Mouse (Mus musculus) embryonic facial prominence, embryonic 14.5 days (tissue): ENCODE measurements around the gene Gm3238. TPM values are rescaled to one million over a fixed set of nuclear protein-coding genes. Genes with fewer than 3 reads are reported as not detected.
"Not testable (repeated sequence)": the region's sequence is repeated elsewhere in the genome, so short reads cannot be mapped to it uniquely, and the experiment has no call there.

Source experiments
- ATAC-seq: fragments of 200-750 bp; cut with Nextera tagmentation; 2 replicates; pipeline ENCODE4 v1.8.0; 2017; ENCODE audit warnings: low read depth, moderate number of reproducible peaks, moderate TSS enrichment
- DNase-seq: peaks from one replicate; pipeline ENCODE4 v3.0.0-alpha.2; 2015; ENCODE audit warnings: low spot score
- H3K27ac ChIP-seq: fragments of 300-500 bp; sonication (generic); replicated peaks from 2 replicates; pipeline ENCODE4 v1.5.1; 2014; ENCODE audit warnings: low read depth, mild to moderate bottlenecking, low read length, moderate library complexity
- H3K27me3 ChIP-seq: fragments of 300-500 bp; sonication (generic); replicated peaks from 2 replicates; pipeline ENCODE4 v1.6.1; 2014; ENCODE audit warnings: low read length; ENCODE audit not compliant: control insufficient read depth, insufficient read depth
- H3K36me3 ChIP-seq: fragments of 300-500 bp; sonication (generic); 2 replicates; pipeline ENCODE4 v1.6.1; 2014; ENCODE audit warnings: low read length, mixed read lengths; ENCODE audit not compliant: control insufficient read depth, insufficient read depth
- H3K4me1 ChIP-seq: fragments of 300-500 bp; sonication (generic); 2 replicates; pipeline ENCODE4 v1.6.1; 2014; ENCODE audit warnings: antibody characterized with exemption, low read length; ENCODE audit not compliant: control insufficient read depth, insufficient read depth
- H3K4me2 ChIP-seq: fragments of 300-500 bp; sonication (generic); 2 replicates; pipeline ENCODE4 v1.6.1; 2014; ENCODE audit warnings: low read depth, mild to moderate bottlenecking, low read length, moderate library complexity, mixed read lengths
- H3K4me3 ChIP-seq: fragments of 300-500 bp; sonication (generic); 2 replicates; pipeline ENCODE4 v1.5.1; 2014; ENCODE audit warnings: low read depth, mild to moderate bottlenecking, low read length
- H3K9ac ChIP-seq: fragments of 300-500 bp; sonication (generic); 2 replicates; pipeline ENCODE4 v1.6.1; 2014; ENCODE audit warnings: low read depth, mild to moderate bottlenecking, low read length, moderate library complexity, mixed read lengths
- H3K9me3 ChIP-seq: fragments of 300-500 bp; sonication (generic); 2 replicates; pipeline ENCODE4 v1.6.1; 2016; ENCODE audit warnings: low read length; ENCODE audit not compliant: control insufficient read depth
- WGBS: fragments of 180-500 bp; shearing (Covaris S2); extraction: QIAGEN DNeasy Blood & Tissue Kit; methylation state at CpG from one replicate; pipeline ENCODE4 v1.1.7; 2014; 5-methylcytosine and 5-hydroxymethylcytosine counted together
- polyA plus RNA-seq: library from polyadenylated mRNA; unstranded; fragments of >200 nt; fragmentation: Nextera tagmentation; extraction: Ambion mirVana; gene quantifications from 2 replicates; pipeline ENCODE4 v1.2.1, GENCODE M21; 2014

Gene Gm3238
- polyA plus RNA-seq, 1 experiment from 2014 or later, result not detected

DNA sequence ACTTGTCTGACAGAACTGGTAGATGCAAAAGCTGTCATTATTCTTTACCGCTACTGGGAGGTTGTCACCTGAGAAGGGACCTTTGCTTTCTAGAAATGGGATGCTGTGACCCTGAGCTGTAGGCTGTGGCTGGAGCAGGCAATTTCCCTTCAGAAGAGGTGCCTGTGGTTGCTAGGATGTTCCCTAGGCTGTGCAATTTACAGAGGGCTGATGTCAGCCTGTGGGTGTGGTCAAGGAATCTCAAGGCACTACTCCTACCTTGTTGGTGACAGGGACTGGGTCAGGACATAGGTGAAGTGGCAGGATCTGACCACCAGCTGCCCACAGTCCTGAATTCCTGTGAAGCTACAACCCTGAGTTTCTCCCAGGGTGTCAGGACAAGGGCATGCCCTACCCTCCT is 1.4 kb downstream of the Gm3238 start:
- no peaks in the 10 kb centered on the region for H3K36me3 ChIP-seq
- H3K4me3 ChIP-seq, result no peak overlapping the region
- DNase-seq, result no peak
- H3K27ac ChIP-seq, result no peak overlapping the region
- no peak overlapping the region for H3K9ac ChIP-seq
- 61% methylated on average over 1 of the region's 1 CpGs for WGBS
- ATAC-seq, result no peak
- no peaks in the 10 kb centered on the region for H3K27me3 ChIP-seq
- no peak overlapping the region for H3K4me2 ChIP-seq
- H3K9me3 ChIP-seq, result no peaks in the 10 kb centered on the region
- H3K4me1 ChIP-seq, result no peaks in the 10 kb centered on the region

DNA sequence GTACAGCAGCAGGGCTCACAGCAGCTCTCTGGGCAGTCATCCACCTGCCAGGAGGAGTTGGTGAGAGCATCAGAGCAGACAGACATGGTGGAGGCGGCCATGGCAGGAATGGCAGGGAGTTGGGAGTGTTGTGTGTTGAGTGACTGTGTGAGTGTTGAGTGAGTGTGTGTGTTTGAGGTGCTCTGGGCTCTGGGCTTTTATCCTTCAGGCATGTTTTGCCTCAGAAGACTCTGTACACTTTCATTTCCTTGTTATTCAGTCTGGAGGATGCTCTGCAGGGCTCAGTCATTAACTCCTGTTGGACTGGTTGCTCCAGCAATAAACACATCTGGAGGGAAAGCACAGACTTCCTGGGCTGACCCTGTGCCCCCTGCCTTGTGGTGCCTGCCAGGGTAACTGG is 11.5 kb downstream of the Gm3238 start, which contains the start of gene Gm3233:
Gene Gm3233 (minus strand): TSS at position 101 of the 400 bp plus-strand sequence.
- WGBS, result no CpG with 5 or more reads among the region's 1 CpGs
- ATAC-seq, H3K27me3 ChIP-seq: not testable (repeated sequence)

DNA sequence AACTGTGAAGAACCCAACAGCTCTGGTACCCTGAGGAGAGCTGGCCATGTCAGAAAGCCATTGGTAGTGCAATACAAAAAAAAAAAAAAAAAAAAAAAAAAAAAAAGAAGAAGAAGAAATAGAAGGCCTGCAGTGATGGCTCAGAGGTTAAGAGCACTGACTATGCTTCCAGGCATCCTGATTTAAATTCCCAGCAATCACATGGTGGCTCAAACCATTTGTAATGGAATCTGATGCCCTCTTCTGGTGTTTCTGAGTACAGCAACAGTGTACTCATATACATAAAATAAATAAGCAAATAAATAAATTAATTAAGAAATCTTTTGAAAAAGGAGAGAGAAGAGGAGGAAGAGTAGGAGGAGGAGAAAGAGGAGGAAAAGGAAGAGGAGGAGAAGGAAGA is 17.7 kb downstream of the Gm3238 start:
- Histone ChIP-seq H3K9ac (no peak overlapping the region), H3K4me3 (no peak overlapping the region), H3K27ac (no peak overlapping the region), H3K27me3 (no peaks in the 10 kb centered on the region), H3K9me3 (no peaks in the 10 kb centered on the region), H3K36me3 (no peaks in the 10 kb centered on the region), H3K4me1 (no peaks in the 10 kb centered on the region), H3K4me2 (no peak overlapping the region)
- DNase-seq (no peak), ATAC-seq (no peak)

More for the DNA sequence above, 11.5 kb downstream of the Gm3238 start, which contains the start of gene Gm3233:
- H3K27ac ChIP-seq, H3K36me3 ChIP-seq, DNase-seq, H3K9me3 ChIP-seq, H3K4me2 ChIP-seq, H3K4me1 ChIP-seq, H3K9ac ChIP-seq, H3K4me3 ChIP-seq: not testable (repeated sequence)

GRCm38 (mm10) chr10:77752312-77752711 is 18.8 kb downstream of the Gm3238 start:
- H3K4me2 ChIP-seq, H3K27me3 ChIP-seq: not testable (repeated sequence)

DNA sequence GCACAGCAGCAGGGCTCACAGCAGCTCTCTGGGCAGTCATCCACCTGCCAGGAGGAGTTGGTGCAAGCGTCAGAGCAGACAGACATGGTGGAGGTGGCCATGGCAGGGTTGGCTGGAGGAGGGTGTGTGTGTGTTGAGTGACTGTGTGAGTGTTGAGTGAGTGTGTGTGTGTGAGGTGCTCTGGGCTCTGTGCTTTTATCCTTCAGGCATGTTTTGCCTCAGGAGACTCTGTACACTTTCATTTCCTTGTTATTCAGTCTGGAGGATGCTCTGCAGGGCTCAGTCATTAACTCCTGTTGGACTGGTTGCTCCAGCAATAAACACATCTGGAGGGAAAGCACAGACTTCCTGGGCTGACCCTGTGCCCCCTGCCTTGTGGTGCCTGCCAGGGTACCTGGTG is 19.9 kb downstream of the Gm3238 start, which contains the start of gene Gm9736:
Gene Gm9736 (minus strand): TSS at position 101 of the 400 bp plus-strand sequence.
- not testable (repeated sequence) for H3K27me3 ChIP-seq, H3K36me3 ChIP-seq, H3K4me3 ChIP-seq, H3K9ac ChIP-seq, DNase-seq, H3K9me3 ChIP-seq, H3K4me1 ChIP-seq, H3K27ac ChIP-seq, H3K4me2 ChIP-seq, ATAC-seq
- WGBS, result 60% methylated on average over 1 of the region's 1 CpGs

More at GRCm38 (mm10) chr10:77752312-77752711, 18.8 kb downstream of the Gm3238 start:
- ATAC-seq, H3K9me3 ChIP-seq, H3K4me1 ChIP-seq, H3K27ac ChIP-seq, H3K9ac ChIP-seq, H3K36me3 ChIP-seq, H3K4me3 ChIP-seq, DNase-seq: not testable (repeated sequence)
- 63% methylated on average over 3 of the region's 3 CpGs for WGBS

DNA sequence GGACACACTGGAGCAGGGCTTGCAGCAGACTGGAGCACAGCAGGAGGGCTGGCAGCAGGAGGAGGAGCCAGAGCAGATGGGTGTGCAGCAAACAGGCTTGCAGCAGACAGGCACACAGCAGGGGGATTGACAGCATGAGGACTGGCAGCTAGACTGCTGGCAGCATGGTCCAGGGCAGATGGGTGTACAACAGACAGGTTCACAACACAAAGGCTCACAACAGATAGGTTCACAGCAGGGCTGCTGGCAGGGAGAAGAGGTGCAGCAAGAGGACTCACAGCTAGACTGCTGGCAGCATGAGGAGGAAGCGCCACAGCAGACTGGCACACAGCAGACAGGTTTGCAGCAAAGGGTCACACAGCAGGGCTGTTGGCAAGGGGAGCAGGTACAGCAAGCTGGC is 20.4 kb downstream of the Gm3238 start:
- H3K9me3 ChIP-seq, ATAC-seq: not testable (repeated sequence)
- WGBS, result 93% methylated on average over 1 of the region's 1 CpGs

GRCm38 (mm10) chr10:77741924-77742688 is 29.0 kb downstream of the Gm3238 start, which contains the start of gene Gm18596:
TSS of gene Gm18596 (minus strand) at chr10:77742638.
- H3K4me3 ChIP-seq, H3K36me3 ChIP-seq, DNase-seq, H3K27me3 ChIP-seq, H3K27ac ChIP-seq, H3K9ac ChIP-seq, H3K4me1 ChIP-seq, ATAC-seq, H3K4me2 ChIP-seq, H3K9me3 ChIP-seq: not testable (repeated sequence)
- 57% methylated on average over 3 of the region's 5 CpGs for WGBS

More for the DNA sequence above, 20.4 kb downstream of the Gm3238 start:
- not testable (repeated sequence) for H3K27ac ChIP-seq, H3K4me1 ChIP-seq, H3K27me3 ChIP-seq, DNase-seq, H3K4me3 ChIP-seq, H3K9ac ChIP-seq, H3K36me3 ChIP-seq, H3K4me2 ChIP-seq

DNA sequence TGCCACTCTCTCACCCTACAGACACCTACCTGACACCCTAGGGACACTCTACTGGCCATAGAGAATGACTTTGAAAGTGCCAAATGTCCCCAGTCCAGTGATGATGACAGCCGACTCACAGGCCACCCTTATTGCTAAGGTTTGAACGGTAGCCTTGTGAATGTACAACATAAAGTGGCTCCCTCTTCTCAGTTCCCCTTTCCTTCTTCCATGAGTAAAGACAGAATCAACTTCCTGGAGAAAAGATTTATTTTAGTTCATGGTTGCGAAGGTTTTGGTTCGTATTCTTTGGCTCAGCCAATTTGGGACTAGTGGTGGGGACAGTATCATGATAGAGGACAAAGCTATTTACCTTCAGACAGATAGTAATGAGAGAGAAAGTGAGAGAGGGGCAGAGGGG is 32.2 kb downstream of the Gm3238 start:
- Histone ChIP-seq H3K9ac (no peak overlapping the region), H3K4me3 (no peak overlapping the region), H3K27ac (no peak overlapping the region), H3K27me3 (no peaks in the 10 kb centered on the region), H3K4me1 (no peaks in the 10 kb centered on the region), H3K9me3 (peaks cover 9% of the 10 kb centered on the region), H3K4me2 (no peak overlapping the region), H3K36me3 (no peaks in the 10 kb centered on the region)
- ATAC-seq, result no peak
- DNase-seq, result no peak
- WGBS, result 87% methylated on average over 4 of the region's 4 CpGs

DNA sequence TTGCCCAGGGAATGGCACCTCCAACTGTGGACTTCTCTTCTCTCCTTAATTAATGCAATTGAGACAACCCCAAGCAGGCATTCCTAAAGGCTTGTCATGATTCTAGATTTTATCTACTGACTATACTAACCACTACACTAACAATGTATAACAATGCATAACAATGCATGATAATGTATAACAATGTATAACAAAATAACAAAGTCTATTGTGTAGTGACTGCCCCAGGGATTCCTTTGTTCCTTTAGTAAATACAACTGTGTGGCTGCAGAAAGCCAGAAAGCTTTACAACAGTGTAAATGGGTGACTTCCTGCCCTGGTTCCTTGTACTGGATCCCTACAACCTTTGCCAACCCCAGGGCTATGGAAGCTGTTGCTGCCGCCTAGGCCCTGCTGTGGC is 35.2 kb downstream of the Gm3238 start:
- H3K4me1 ChIP-seq, result no peaks in the 10 kb centered on the region
- no peaks in the 10 kb centered on the region for H3K36me3 ChIP-seq
- WGBS, result 91% methylated on average over 1 of the region's 1 CpGs
- H3K27ac ChIP-seq, result no peak overlapping the region
- no peak overlapping the region for H3K4me2 ChIP-seq
- DNase-seq (no peak), ATAC-seq (no peak)
- H3K4me3 ChIP-seq, result no peak overlapping the region
- no peaks in the 10 kb centered on the region for H3K27me3 ChIP-seq
- no peak overlapping the region for H3K9ac ChIP-seq
- H3K9me3 ChIP-seq, result peaks cover 9% of the 10 kb centered on the region
